Mouse (Mus musculus) small intestine, adult 2 months (tissue): ENCODE data around the gene Tmem91. TPM values are rescaled to one million over a fixed set of nuclear protein-coding genes. Genes with fewer than 3 reads are reported as not detected.
A peak's percentile ranks its signal among the peaks of the same experiment; 100 is the strongest.

ENCODE experiments used
- H3K27ac ChIP-seq: fragments of 200-500 bp; 2 replicates; pipeline ENCODE4 v1.5.1; 2012; ENCODE audit warnings: low read depth, low read length, control low read depth, inconsistent platforms; ENCODE audit not compliant: insufficient read depth
- H3K27me3 ChIP-seq: fragments of 200-500 bp; 2 replicates; pipeline ENCODE4 v1.6.1; 2012; ENCODE audit warnings: mild to moderate bottlenecking, moderate library complexity, low read length, inconsistent platforms; ENCODE audit not compliant: control insufficient read depth, insufficient read depth
- H3K36me3 ChIP-seq: fragments of 200-500 bp; 2 replicates; pipeline ENCODE4 v1.6.1; 2012; ENCODE audit warnings: mild to moderate bottlenecking, low read length, control low read depth, inconsistent platforms; ENCODE audit not compliant: control insufficient read depth, insufficient read depth
- H3K4me1 ChIP-seq: fragments of 200-500 bp; 2 replicates; pipeline ENCODE4 v1.6.1; 2012; ENCODE audit warnings: low read length, inconsistent platforms, mixed read lengths; ENCODE audit not compliant: control insufficient read depth, insufficient read depth, insufficient read length
- H3K4me3 ChIP-seq: fragments of 200-500 bp; 2 replicates; pipeline ENCODE4 v1.5.1; 2012; ENCODE audit warnings: low read depth, mild to moderate bottlenecking, control low read depth, inconsistent platforms, low read length, moderate library complexity
- CTCF ChIP-seq: fragments of 200-500 bp; IDR thresholded peaks from 2 replicates; pipeline ENCODE4 v1.5.1; 2012; ENCODE audit warnings: low read depth, mild to moderate bottlenecking, control low read depth, inconsistent platforms, low read length, moderate library complexity, mixed read lengths; ENCODE audit not compliant: insufficient replicate concordance, insufficient read length; ENCODE audit errors: extremely low read depth
- POLR2A ChIP-seq: fragments of 200-500 bp; IDR thresholded peaks from 2 replicates; pipeline ENCODE4 v1.6.1; 2012; ENCODE audit warnings: low read depth, mild to moderate bottlenecking, control low read depth, inconsistent platforms, low read length, moderate library complexity
- whole genome bisulfite sequencing: fragments of 180-500 bp; shearing (Covaris S2); methylation state at CpG from one replicate; pipeline ENCODE4 v1.1.7; 2018; 5-methylcytosine and 5-hydroxymethylcytosine counted together
- polyA plus RNA-seq: library from polyadenylated mRNA; depleted of rRNA; stranded (reverse); fragments of >200 nt; gene quantifications from 2 replicates; pipeline ENCODE4 v1.2.3, GENCODE M21; 2012

Gene Tmem91
- polyA plus RNA-seq, 1 experiment, result 0.23 TPM

- 88% methylated on average over 8 of the region's 8 CpGs for WGBS
- H3K27ac ChIP-seq, result no peak overlapping the region
- H3K4me3 ChIP-seq, result no peak overlapping the region
- H3K36me3 ChIP-seq, result peaks cover 41% of the 10 kb centered on the region
- H3K4me1 ChIP-seq, result peaks cover 13% of the 10 kb centered on the region
- H3K27me3 ChIP-seq, result no peaks in the 10 kb centered on the region
- TF ChIP-seq CTCF, result no peak
- TF ChIP-seq POLR2A, result no peak
Measured at GRCm38 (mm10) chr7:25714581-25714980, 39.6 kb upstream of the Tmem91 start.

GRCm38 (mm10) chr7:25712801-25713200, 37.8 kb upstream of the Tmem91 start:
- Histone ChIP-seq H3K4me3 (no peak overlapping the region), H3K27ac (no peak overlapping the region), H3K27me3 (no peaks in the 10 kb centered on the region), H3K4me1 (peaks cover 12% of the 10 kb centered on the region), H3K36me3 (peaks cover 41% of the 10 kb centered on the region)
- 93% methylated on average over 9 of the region's 9 CpGs for WGBS
- no peak for TF ChIP-seq POLR2A
- no peak for TF ChIP-seq CTCF

- TF ChIP-seq POLR2A (no peak), CTCF (no peak)
- 51% methylated on average over 7 of the region's 7 CpGs for WGBS
- no peak overlapping the region for H3K4me3 ChIP-seq
- H3K27me3 ChIP-seq, result no peaks in the 10 kb centered on the region
- peaks cover 40% of the 10 kb centered on the region for H3K36me3 ChIP-seq
- peaks cover 12% of the 10 kb centered on the region for H3K4me1 ChIP-seq
- peak overlapping the region; percentile 20; the same call in 1 of the 2 replicates for H3K27ac ChIP-seq
Measured at GRCm38 (mm10) chr7:25711731-25712197, 36.8 kb upstream of the Tmem91 start.

GRCm38 (mm10) chr7:25711165-25711564, 36.2 kb upstream of the Tmem91 start:
- H3K4me1 ChIP-seq, result peaks cover 13% of the 10 kb centered on the region
- peak overlapping the region; percentile 20; the same call in 1 of the 2 replicates for H3K27ac ChIP-seq
- no peaks in the 10 kb centered on the region for H3K27me3 ChIP-seq
- WGBS, result 72% methylated on average over 5 of the region's 5 CpGs
- TF ChIP-seq POLR2A (no peak), CTCF (no peak)
- H3K36me3 ChIP-seq, result peaks cover 39% of the 10 kb centered on the region
- no peak overlapping the region for H3K4me3 ChIP-seq

- no peaks in the 10 kb centered on the region for H3K27me3 ChIP-seq
- WGBS, result 37% methylated on average over 7 of the region's 7 CpGs
- H3K36me3 ChIP-seq, result peaks cover 35% of the 10 kb centered on the region
- peaks cover 17% of the 10 kb centered on the region for H3K4me1 ChIP-seq
- TF ChIP-seq POLR2A, result no peak
- no peak for TF ChIP-seq CTCF
- H3K27ac ChIP-seq, result peak overlapping the region; percentile 39; the same call in 1 of the 2 replicates
- H3K4me3 ChIP-seq, result no peak overlapping the region
Measured at GRCm38 (mm10) chr7:25710519-25711130, 35.7 kb upstream of the Tmem91 start.

GRCm38 (mm10) chr7:25709961-25710360, 35.0 kb upstream of the Tmem91 start:
- TF ChIP-seq POLR2A (no peak), CTCF (no peak)
- Histone ChIP-seq H3K4me1 (peaks cover 17% of the 10 kb centered on the region), H3K27me3 (no peaks in the 10 kb centered on the region), H3K36me3 (peaks cover 28% of the 10 kb centered on the region), H3K4me3 (no peak overlapping the region), H3K27ac (peak overlapping the region; percentile 17; the same call in 1 of the 2 replicates)
- WGBS, result 16% methylated on average over 12 of the region's 12 CpGs

- TF ChIP-seq CTCF, result no peak
- no peak for TF ChIP-seq POLR2A
- H3K4me3 ChIP-seq, result no peak overlapping the region
- peak overlapping the region; percentile 67 for H3K27ac ChIP-seq
- peaks cover 7% of the 10 kb centered on the region for H3K36me3 ChIP-seq
- 64% methylated on average over 15 of the region's 15 CpGs for WGBS
- peaks cover 21% of the 10 kb centered on the region for H3K4me1 ChIP-seq
- H3K27me3 ChIP-seq, result no peaks in the 10 kb centered on the region
Measured at GRCm38 (mm10) chr7:25707581-25708292, 32.8 kb upstream of the Tmem91 start.
